Mouse (Mus musculus): ENCODE results near the gene Sfmbt1.

Gene Sfmbt1

DNA sequence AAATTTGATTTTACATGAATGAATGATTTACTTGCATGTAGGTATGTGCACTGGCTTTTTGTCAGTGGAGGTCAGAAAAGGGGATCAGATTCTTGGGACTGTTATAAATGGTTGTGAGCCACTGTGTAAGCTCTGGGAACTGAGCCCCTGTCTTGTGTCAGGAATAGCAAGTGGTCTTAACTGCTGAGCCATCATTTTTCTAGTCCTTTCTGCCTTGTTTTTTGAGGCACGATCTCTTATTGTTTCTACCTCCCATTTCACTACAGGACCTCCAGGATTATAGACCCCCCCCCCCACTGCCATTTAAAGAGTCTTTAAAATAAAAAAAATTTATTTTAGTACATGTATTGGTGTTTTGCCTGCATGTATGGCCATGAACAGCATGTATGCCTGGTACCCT, 7.2 kb downstream of the Sfmbt1 start:
- Histone ChIP-seq H3K4me3 (replicated peaks; ENCODE audit: low read length) (no peak overlapping the region), H3K9me3 (ENCODE audit: low read length) (no peaks in the 10 kb centered on the region), H3K36me3 (ENCODE audit: insufficient read depth, low read length) (no peaks in the 10 kb centered on the region), H3K27me3 (ENCODE audit: insufficient read depth, low read length) (peaks cover 18% of the 10 kb centered on the region), H3K4me1 (replicated peaks; ENCODE audit: low read depth, low read length) (peaks cover 12% of the 10 kb centered on the region)
- TF ChIP-seq CTCF (conservative IDR thresholded peaks at IDR 0.05; ENCODE audit: low read length) (no peak), NANOG (IDR thresholded peaks at IDR 0.05; ENCODE audit: borderline replicate concordance, low read length) (no peak), POU5F1 (IDR thresholded peaks at IDR 0.05; ENCODE audit: borderline replicate concordance, low read length) (no peak)

- TF ChIP-seq POU5F1 (IDR thresholded peaks at IDR 0.05; ENCODE audit: borderline replicate concordance, low read length) (no peak), NANOG (IDR thresholded peaks at IDR 0.05; ENCODE audit: borderline replicate concordance, low read length) (no peak), CTCF (conservative IDR thresholded peaks at IDR 0.05; ENCODE audit: low read length) (no peak)
- peaks cover 6% of the 10 kb centered on the region for H3K4me1 ChIP-seq (replicated peaks; ENCODE audit: low read depth, low read length)
- H3K27me3 ChIP-seq (ENCODE audit: insufficient read depth, low read length) = peaks cover 15% of the 10 kb centered on the region
These were observed 7.8 kb downstream of the Sfmbt1 start for GRCm38 (mm10) chr14:30722406-30722805.

GRCm38 (mm10) chr14:30731896-30732295, 17.2 kb downstream of the Sfmbt1 start:
- Histone ChIP-seq H3K9me3 (ENCODE audit: low read length) (no peaks in the 10 kb centered on the region), H3K27me3 (ENCODE audit: insufficient read depth, low read length) (no peaks in the 10 kb centered on the region), H3K4me3 (replicated peaks; ENCODE audit: low read length) (no peak overlapping the region), H3K4me1 (replicated peaks; ENCODE audit: low read depth, low read length) (no peaks in the 10 kb centered on the region), H3K36me3 (ENCODE audit: insufficient read depth, low read length) (no peaks in the 10 kb centered on the region)
- no peak for TF ChIP-seq NANOG (IDR thresholded peaks at IDR 0.05; ENCODE audit: borderline replicate concordance, low read length)
- no peak for TF ChIP-seq POU5F1 (IDR thresholded peaks at IDR 0.05; ENCODE audit: borderline replicate concordance, low read length)
- no peak for TF ChIP-seq CTCF (conservative IDR thresholded peaks at IDR 0.05; ENCODE audit: low read length)

More at GRCm38 (mm10) chr14:30722406-30722805, 7.8 kb downstream of the Sfmbt1 start:
- H3K36me3 ChIP-seq (ENCODE audit: insufficient read depth, low read length) = no peaks in the 10 kb centered on the region
- H3K4me3 ChIP-seq (replicated peaks; ENCODE audit: low read length) = no peak overlapping the region
- no peaks in the 10 kb centered on the region for H3K9me3 ChIP-seq (ENCODE audit: low read length)

DNA sequence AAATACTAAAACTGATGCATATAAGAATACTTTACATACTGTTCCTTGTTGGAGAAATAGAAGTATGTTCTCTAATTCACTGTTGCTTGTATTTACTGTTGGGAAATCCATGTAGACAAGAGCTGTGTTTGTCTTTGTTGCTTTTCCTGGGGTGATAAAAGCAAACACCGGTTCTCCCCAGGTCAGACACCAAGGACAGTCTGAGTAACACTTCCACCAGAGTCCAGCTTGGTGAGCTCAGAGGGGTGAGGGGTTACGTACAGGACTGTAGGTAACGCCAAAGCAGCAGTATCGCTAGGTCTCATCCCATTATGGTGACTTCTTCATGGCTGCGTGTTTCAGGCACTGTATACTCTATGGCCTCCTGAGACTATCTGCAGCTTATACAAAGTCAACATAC, 20.0 kb downstream of the Sfmbt1 start:
- TF ChIP-seq POU5F1 (IDR thresholded peaks at IDR 0.05; ENCODE audit: borderline replicate concordance, low read length) (no peak), CTCF (conservative IDR thresholded peaks at IDR 0.05; ENCODE audit: low read length) (no peak), NANOG (IDR thresholded peaks at IDR 0.05; ENCODE audit: borderline replicate concordance, low read length) (no peak)
- Histone ChIP-seq H3K27me3 (ENCODE audit: insufficient read depth, low read length) (no peaks in the 10 kb centered on the region), H3K9me3 (ENCODE audit: low read length) (no peaks in the 10 kb centered on the region), H3K4me3 (replicated peaks; ENCODE audit: low read length) (no peak overlapping the region), H3K4me1 (replicated peaks; ENCODE audit: low read depth, low read length) (no peaks in the 10 kb centered on the region), H3K36me3 (ENCODE audit: insufficient read depth, low read length) (no peaks in the 10 kb centered on the region)

- no peak overlapping the region for H3K4me3 ChIP-seq (replicated peaks; ENCODE audit: low read length)
- H3K36me3 ChIP-seq (ENCODE audit: insufficient read depth, low read length) = no peaks in the 10 kb centered on the region
- no peaks in the 10 kb centered on the region for H3K27me3 ChIP-seq (ENCODE audit: insufficient read depth, low read length)
- no peaks in the 10 kb centered on the region for H3K9me3 ChIP-seq (ENCODE audit: low read length)
- no peaks in the 10 kb centered on the region for H3K4me1 ChIP-seq (replicated peaks; ENCODE audit: low read depth, low read length)
- no peak for TF ChIP-seq CTCF (conservative IDR thresholded peaks at IDR 0.05; ENCODE audit: low read length)
- TF ChIP-seq POU5F1 (IDR thresholded peaks at IDR 0.05; ENCODE audit: borderline replicate concordance, low read length) = no peak
- TF ChIP-seq NANOG (IDR thresholded peaks at IDR 0.05; ENCODE audit: borderline replicate concordance, low read length) = no peak
These were observed 21.2 kb downstream of the Sfmbt1 start for GRCm38 (mm10) chr14:30735810-30736209.

DNA sequence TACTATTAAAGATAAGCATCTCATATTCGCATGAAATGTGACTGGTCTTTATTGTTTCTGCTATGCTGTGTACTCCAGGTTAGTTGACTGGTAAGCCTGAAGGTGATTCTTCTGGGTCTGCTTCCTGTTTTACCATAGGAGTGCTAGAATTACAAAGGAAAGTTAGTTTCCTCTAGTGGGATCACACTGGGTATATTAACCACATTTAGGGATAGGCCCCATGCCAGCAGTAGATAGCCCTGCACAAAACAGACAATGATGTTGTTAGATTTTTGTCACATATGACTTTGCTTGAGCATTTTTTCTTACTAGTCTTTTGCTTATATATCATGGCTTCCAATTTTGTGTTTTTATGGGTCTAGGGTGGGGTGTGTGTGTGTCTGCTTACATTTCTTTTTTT, 21.8 kb downstream of the Sfmbt1 start:
- H3K36me3 ChIP-seq (ENCODE audit: insufficient read depth, low read length) = no peaks in the 10 kb centered on the region
- H3K4me1 ChIP-seq (replicated peaks; ENCODE audit: low read depth, low read length) = no peaks in the 10 kb centered on the region
- no peaks in the 10 kb centered on the region for H3K9me3 ChIP-seq (ENCODE audit: low read length)
- no peaks in the 10 kb centered on the region for H3K27me3 ChIP-seq (ENCODE audit: insufficient read depth, low read length)
- H3K4me3 ChIP-seq (replicated peaks; ENCODE audit: low read length) = no peak overlapping the region
- TF ChIP-seq NANOG (IDR thresholded peaks at IDR 0.05; ENCODE audit: borderline replicate concordance, low read length) (no peak), CTCF (conservative IDR thresholded peaks at IDR 0.05; ENCODE audit: low read length) (no peak), POU5F1 (IDR thresholded peaks at IDR 0.05; ENCODE audit: borderline replicate concordance, low read length) (no peak)

DNA sequence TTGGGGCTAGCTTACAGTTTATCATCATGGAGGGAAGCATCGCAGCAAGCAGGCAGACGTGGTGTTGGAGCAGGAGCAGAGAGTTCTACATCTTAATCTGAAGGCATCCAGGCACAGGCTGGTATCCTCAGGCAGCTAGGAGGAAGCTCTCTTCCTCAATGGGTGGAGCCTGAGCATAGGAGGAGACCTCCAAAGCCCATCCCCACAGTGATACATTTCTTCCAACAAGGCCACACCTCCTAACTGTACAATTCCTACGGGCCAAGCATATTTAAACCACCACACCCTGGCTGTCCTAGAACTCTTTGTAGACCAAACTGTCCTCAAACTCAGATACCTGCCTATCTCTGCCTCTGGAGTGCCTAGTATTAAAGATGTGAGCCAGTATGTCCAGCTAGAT, 29.2 kb downstream of the Sfmbt1 start:
- Histone ChIP-seq H3K27me3 (ENCODE audit: insufficient read depth, low read length) (no peaks in the 10 kb centered on the region), H3K4me1 (replicated peaks; ENCODE audit: low read depth, low read length) (peaks cover 5% of the 10 kb centered on the region), H3K9me3 (ENCODE audit: low read length) (peaks cover 10% of the 10 kb centered on the region), H3K4me3 (replicated peaks; ENCODE audit: low read length) (no peak overlapping the region), H3K36me3 (ENCODE audit: insufficient read depth, low read length) (no peaks in the 10 kb centered on the region)
- TF ChIP-seq NANOG (IDR thresholded peaks at IDR 0.05; ENCODE audit: borderline replicate concordance, low read length) (no peak), POU5F1 (IDR thresholded peaks at IDR 0.05; ENCODE audit: borderline replicate concordance, low read length) (no peak), CTCF (conservative IDR thresholded peaks at IDR 0.05; ENCODE audit: low read length) (no peak)

- Histone ChIP-seq H3K4me3 (replicated peaks; ENCODE audit: low read length) (no peak overlapping the region), H3K4me1 (replicated peaks; ENCODE audit: low read depth, low read length) (peaks cover 5% of the 10 kb centered on the region), H3K36me3 (ENCODE audit: insufficient read depth, low read length) (no peaks in the 10 kb centered on the region), H3K27me3 (ENCODE audit: insufficient read depth, low read length) (no peaks in the 10 kb centered on the region), H3K9me3 (ENCODE audit: low read length) (peaks cover 12% of the 10 kb centered on the region)
- TF ChIP-seq CTCF (conservative IDR thresholded peaks at IDR 0.05; ENCODE audit: low read length) = no peak
- TF ChIP-seq NANOG (IDR thresholded peaks at IDR 0.05; ENCODE audit: borderline replicate concordance, low read length) = no peak
- no peak for TF ChIP-seq POU5F1 (IDR thresholded peaks at IDR 0.05; ENCODE audit: borderline replicate concordance, low read length)
These were observed 31.5 kb downstream of the Sfmbt1 start for GRCm38 (mm10) chr14:30746160-30746559.

GRCm38 (mm10) chr14:30757239-30757638, 42.6 kb downstream of the Sfmbt1 start:
- no peak overlapping the region for H3K4me3 ChIP-seq (replicated peaks; ENCODE audit: low read length)
- no peaks in the 10 kb centered on the region for H3K4me1 ChIP-seq (replicated peaks; ENCODE audit: low read depth, low read length)
- no peak for TF ChIP-seq POU5F1 (IDR thresholded peaks at IDR 0.05; ENCODE audit: borderline replicate concordance, low read length)
- no peak for TF ChIP-seq NANOG (IDR thresholded peaks at IDR 0.05; ENCODE audit: borderline replicate concordance, low read length)
- no peak for TF ChIP-seq CTCF (conservative IDR thresholded peaks at IDR 0.05; ENCODE audit: low read length)
- H3K36me3 ChIP-seq (ENCODE audit: insufficient read depth, low read length) = no peaks in the 10 kb centered on the region
- H3K9me3 ChIP-seq (ENCODE audit: low read length) = no peaks in the 10 kb centered on the region
- no peaks in the 10 kb centered on the region for H3K27me3 ChIP-seq (ENCODE audit: insufficient read depth, low read length)
